Mouse (Mus musculus): ENCODE measurements around the gene Btg2.

Gene Btg2

GRCm38 (mm10) chr1:134076789-134077188 lies 2.1 kb downstream of the Btg2 start:
- no peak for DNase-seq

DNA sequence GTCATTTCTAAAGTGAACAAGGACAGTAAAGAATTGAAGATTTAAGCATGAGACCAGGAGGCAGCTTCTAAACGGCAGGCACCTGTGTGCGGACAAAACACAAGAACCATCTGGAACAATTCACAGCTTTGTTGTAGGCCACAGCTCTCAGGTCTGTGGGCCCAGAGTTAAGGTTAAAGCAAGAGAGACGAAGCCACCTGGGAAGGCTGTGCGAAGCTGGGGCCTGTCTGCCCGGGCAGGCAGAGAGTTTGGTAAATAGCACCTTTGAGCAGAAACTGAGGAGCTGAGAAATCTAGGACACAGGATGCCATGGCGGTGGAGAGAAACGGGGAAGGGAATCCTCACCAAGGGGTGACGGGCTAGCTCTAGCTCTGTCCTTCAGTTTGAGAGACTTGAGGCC lies 3.4 kb downstream of the Btg2 start:
- no peak for DNase-seq

DNA sequence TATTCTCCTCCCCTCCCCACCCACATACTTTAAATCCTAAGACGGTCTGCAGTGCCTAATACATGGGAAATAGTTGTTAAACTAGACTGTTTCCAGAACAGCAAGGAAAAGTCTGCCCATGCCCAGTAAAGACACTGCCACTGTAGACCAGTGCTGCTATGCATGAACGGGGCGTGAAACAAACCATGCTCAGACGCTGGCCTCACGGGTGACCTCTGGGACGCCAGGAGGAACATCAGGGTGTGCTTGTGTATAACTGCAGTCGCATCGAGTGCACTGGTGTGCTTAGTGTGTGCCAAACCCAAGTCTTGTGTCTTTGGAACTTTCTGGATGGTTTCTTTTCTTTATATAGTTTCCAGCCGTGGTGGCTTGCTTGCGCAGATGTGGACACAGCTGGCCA lies 4.3 kb downstream of the Btg2 start:
- DNase-seq = no peak

GRCm38 (mm10) chr1:134074184-134074583 lies 4.7 kb downstream of the Btg2 start:
- no peak for DNase-seq

- no peak for DNase-seq
These were observed 5.3 kb downstream of the Btg2 start for GRCm38 (mm10) chr1:134073658-134074057.

DNA sequence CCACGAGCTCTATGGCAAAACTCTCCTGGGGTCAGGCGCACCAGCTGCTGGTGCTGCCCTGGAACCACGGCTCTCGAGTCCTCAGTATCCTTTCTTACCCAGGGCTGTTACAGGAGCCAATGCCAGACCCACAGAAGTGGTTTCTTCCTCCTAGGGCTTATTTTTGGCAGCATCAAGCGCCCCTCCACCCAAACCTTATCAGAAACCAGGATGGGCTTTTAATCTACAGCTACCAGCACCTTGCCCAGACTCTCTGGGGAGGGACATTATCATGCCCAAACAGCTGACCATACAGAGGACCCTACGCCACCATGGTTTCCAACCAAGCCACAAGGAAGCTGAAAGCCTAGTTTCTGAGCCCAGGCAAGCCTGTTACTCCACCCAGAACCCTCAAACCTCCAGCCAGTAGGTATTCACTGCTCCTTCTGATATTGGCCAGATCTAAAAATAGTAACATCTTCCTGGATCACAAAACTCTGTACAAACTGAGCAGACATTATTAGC lies 5.8 kb downstream of the Btg2 start:
- DNase-seq = no peak

GRCm38 (mm10) chr1:134071411-134072018 lies 7.4 kb downstream of the Btg2 start:
- DNase-seq = no peak

DNA sequence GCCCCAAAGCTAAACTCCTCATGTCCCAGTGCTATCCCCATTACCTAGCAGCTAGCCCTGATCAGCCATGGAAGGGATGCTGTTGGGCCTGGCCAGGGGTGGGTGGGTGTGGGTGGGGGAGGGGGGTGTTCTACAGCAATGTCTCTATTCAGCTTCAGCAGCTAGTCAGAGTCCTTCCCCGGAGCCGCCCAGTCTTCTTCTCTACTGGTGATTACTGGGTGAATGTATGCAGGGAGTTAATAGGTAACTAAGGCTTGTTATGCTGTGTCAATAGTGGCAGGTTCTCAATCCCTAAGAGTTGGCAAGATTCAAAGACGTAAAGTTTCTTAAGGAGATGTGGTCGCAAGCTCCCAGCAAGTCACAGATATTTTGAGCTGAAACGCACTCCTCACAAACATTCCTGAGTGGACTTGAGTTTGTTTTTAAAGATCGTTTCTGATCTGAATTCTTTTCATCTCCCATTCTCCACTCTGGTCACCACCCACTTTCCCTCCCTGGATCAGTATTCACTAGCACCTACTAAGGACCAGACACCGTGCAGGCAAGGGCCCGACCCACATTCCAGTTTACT lies 8.7 kb downstream of the Btg2 start:
- DNase-seq = no peak

DNA sequence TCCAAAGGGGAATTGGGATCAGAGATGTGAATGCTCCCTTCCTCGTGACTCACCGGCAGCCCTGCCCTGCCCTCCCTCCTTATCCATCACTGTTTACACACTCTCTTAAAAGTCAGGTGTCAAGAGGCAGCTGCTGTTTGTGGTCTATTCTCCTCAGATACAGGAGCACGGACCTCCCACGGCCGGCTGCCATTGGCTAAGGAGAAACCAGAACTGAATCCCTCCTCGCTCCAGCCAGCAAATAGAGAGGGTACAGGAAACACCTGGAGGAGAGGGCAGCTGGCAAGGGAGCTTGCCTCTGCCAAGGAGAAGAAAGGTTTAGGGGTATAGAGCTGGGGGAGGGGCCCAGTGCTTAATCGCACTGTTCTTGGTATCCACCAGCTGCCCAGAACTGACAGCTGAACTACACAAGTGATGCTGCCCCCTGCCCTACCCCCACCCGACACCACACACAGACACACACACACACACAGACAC lies 11.7 kb downstream of the Btg2 start:
- no peak for DNase-seq

DNA sequence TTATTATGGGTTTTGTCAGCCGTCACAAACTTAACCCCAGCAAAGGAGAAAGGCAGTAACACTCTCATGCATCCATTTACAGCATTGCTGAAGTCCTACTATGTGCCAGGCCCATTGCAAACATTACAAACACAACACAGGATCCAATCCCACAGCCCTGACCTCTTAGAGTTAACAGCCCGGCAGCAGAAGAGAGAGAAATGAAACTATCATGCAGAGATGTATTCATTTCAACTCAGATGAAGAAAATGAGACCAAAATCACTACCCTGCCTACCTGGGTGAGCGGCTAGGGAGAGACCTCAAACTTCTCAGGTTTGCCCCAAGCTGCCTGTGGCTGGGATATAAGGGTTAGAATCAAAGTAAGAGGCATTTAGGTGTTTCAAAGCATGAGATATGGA lies 12.4 kb downstream of the Btg2 start:
- DNase-seq = no peak

- no peak for DNase-seq
These were observed 13.6 kb downstream of the Btg2 start for GRCm38 (mm10) chr1:134065241-134065809.

GRCm38 (mm10) chr1:134064296-134064831 lies 14.6 kb downstream of the Btg2 start:
- DNase-seq = no peak

GRCm38 (mm10) chr1:134063773-134064125 lies 15.2 kb downstream of the Btg2 start:
- no peak for DNase-seq

GRCm38 (mm10) chr1:134063086-134063772 lies 15.7 kb downstream of the Btg2 start:
- peak; percentile 59 for DNase-seq

GRCm38 (mm10) chr1:134062411-134063085 lies 16.4 kb downstream of the Btg2 start:
- no peak for DNase-seq

- DNase-seq = no peak
These were observed 17.0 kb downstream of the Btg2 start for GRCm38 (mm10) chr1:134061915-134062314.

DNA sequence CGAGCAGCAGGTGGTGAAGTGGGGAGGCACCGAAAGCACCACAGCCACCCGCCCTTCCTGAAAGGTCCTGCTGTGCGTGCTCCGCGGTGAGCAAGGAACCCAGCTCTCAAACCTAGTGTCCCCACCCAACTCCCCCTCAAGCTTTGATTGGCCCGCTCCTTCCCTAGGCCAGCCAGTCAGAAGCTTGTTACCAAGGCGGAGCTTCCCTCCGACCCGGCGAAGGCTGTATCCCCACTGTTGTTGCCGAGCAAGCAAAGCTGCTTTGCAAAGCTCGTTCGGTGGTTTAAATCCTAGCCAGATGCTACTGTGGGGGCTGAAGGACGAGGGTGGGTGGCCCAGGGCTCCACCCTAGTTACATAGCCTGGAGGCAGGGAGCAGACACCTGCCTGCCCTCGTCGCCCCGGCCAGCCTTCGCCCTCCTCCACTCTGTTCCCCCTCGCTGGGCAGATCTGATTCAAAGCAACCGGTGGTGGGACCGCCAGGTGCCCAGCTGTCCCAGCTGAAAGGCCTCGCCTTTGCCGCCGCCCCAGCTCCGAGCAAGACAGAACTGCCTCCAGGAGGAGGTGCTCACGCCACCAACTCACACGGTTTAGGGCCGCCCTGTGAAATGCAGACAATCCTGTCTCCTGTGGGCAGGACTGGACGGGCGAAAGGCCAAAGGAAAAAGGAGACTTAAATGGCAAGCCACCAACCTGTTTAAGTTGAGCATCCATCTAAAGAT lies 17.9 kb downstream of the Btg2 start:
- peak; percentile 91 for DNase-seq

GRCm38 (mm10) chr1:134059739-134060695 lies 18.9 kb downstream of the Btg2 start:
- DNase-seq = no peak

DNA sequence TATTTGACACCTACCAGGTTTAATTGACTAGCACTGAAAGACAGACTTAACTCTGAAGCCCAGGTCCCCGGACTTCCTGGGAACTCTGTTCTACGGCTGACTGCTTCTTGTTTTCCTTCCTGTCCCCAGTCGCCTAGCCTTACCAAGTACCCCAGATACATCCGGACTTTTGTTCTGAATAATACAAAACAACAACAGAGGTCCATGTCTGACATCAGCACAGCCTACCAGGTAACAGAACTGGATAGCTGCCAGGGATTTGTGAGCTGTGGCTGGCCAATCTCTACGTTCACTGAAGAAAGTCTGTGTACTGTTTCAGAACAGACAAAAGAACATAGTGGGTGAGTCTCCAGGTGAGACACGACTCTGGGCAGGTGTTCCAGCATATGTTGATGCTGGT lies 20.1 kb downstream of the Btg2 start:
- no peak for DNase-seq

DNA sequence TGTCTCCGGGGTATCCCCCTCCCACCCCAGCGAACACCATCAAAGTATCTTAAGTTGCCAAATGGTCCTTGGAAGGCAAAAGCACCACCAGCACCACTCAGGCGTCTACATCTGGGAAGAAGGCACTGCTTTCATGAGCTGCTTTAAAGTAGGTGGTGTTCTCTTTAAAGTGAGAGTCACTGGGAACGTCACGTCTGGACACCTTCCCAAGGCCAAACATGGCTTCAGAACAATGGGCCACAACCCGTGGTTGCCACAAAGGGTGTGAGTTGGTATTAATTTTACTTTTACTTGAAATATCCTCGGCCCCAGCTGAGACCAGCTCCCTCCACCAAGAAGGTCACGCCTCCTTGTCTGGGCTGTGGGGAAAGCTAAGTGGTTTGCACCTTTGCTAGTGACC lies 21.2 kb downstream of the Btg2 start:
- no peak for DNase-seq

- no peak for DNase-seq
These were observed 22.6 kb downstream of the Btg2 start for GRCm38 (mm10) chr1:134056285-134056684.

Data from right cerebral cortex, postnatal 25 days (tissue).